14 mouse cellular contexts compared by ENCODE assay signal in genomic region chr9:121741168-121741567, GRCm38 (mm10). TPM values are rescaled to one million over a fixed set of nuclear protein-coding genes. Genes with fewer than 3 reads are reported as not detected.
"Had no signal": no experiment of that assay in that cellular context is flagged by ENCODE, and none has a peak within 500 bp of the region (broad histone marks: within the 10 kb centered on the region; RNA-seq: fewer than 3 reads in every experiment).

No protein-coding gene starts in this region.

- DNase-seq: lung, adult 18-20 months; lung, embryonic 14.5 days; lung, postnatal 10 days; lung, postnatal 4 days; midbrain, embryonic 14.5 days; retina, postnatal 1 day; right cerebral cortex, adult 18-20 months; right cerebral cortex, postnatal 25 days; right cerebral cortex, postnatal 4 days; spleen, adult 18-20 months; thymus, adult 18-20 months; thymus, postnatal 36 days had no signal

- ATAC-seq: midbrain, embryonic 16.5 days had no signal

RNA-seq across cellular contexts. Expression of gene Klhl40, which starts 36.2 kb away (rescaled TPM):
- polyA plus RNA-seq: small intestine, adult 2 months had no signal
